Mouse (Mus musculus): ENCODE data around the gene Camk1d. TPM values are rescaled to one million over a fixed set of nuclear protein-coding genes. Genes with fewer than 3 reads are reported as not detected.
"Not testable (repeated sequence)": the region's sequence is repeated elsewhere in the genome, so short reads cannot be mapped to it uniquely, and the experiment has no call there.

The Camk1d gene
- polyA plus RNA-seq, 1 experiment = 13.2 TPM

GRCm38 (mm10) chr2:5605849-5606248 lies 108.5 kb downstream of the Camk1d start:
- TF ChIP-seq POLR2A (IDR thresholded peaks at IDR 0.05; ENCODE audit: control insufficient read depth, extremely low read depth, insufficient read depth, low read length, poor library complexity) (no peak), CTCF (IDR thresholded peaks at IDR 0.05; ENCODE audit: borderline replicate concordance, control insufficient read depth, extremely low read depth, insufficient read depth, low read length, poor library complexity) (no peak)
- DNase-seq = no peak
- no peak overlapping the region for H3K4me3 ChIP-seq (ENCODE audit: control insufficient read depth, insufficient read depth, low read length)
- no peaks in the 10 kb centered on the region for H3K36me3 ChIP-seq (ENCODE audit: control insufficient read depth, insufficient read depth, low read length)
- H3K27ac ChIP-seq (ENCODE audit: control insufficient read depth, insufficient read depth, low read length) = no peak overlapping the region
- 70% methylated on average over 3 of the region's 3 CpGs for WGBS
- H3K27me3 ChIP-seq (ENCODE audit: control insufficient read depth, insufficient read depth, low read length) = no peaks in the 10 kb centered on the region
- H3K4me1 ChIP-seq (replicated peaks; ENCODE audit: control insufficient read depth, insufficient read depth, low read length) = no peaks in the 10 kb centered on the region

GRCm38 (mm10) chr2:5602044-5602443 lies 112.3 kb downstream of the Camk1d start:
- no peak for DNase-seq
- Histone ChIP-seq H3K4me3 (ENCODE audit: control insufficient read depth, insufficient read depth, low read length) (no peak overlapping the region), H3K27me3 (ENCODE audit: control insufficient read depth, insufficient read depth, low read length) (no peaks in the 10 kb centered on the region), H3K27ac (ENCODE audit: control insufficient read depth, insufficient read depth, low read length) (no peak overlapping the region), H3K4me1 (replicated peaks; ENCODE audit: control insufficient read depth, insufficient read depth, low read length) (0 out of 2 replicates have a peak, but pooled peaks cover 3% of the 10 kb centered on the region), H3K36me3 (ENCODE audit: control insufficient read depth, insufficient read depth, low read length) (no peaks in the 10 kb centered on the region)
- TF ChIP-seq POLR2A (IDR thresholded peaks at IDR 0.05; ENCODE audit: control insufficient read depth, extremely low read depth, insufficient read depth, low read length, poor library complexity) = no peak
- TF ChIP-seq CTCF (IDR thresholded peaks at IDR 0.05; ENCODE audit: borderline replicate concordance, control insufficient read depth, extremely low read depth, insufficient read depth, low read length, poor library complexity) = no peak
- 96% methylated on average over 1 of the region's 1 CpGs for WGBS

GRCm38 (mm10) chr2:5601243-5601642 lies 113.1 kb downstream of the Camk1d start:
- DNase-seq; H3K4me3 ChIP-seq (ENCODE audit: control insufficient read depth, insufficient read depth, low read length); H3K4me1 ChIP-seq (replicated peaks; ENCODE audit: control insufficient read depth, insufficient read depth, low read length); H3K27me3 ChIP-seq (ENCODE audit: control insufficient read depth, insufficient read depth, low read length); H3K27ac ChIP-seq (ENCODE audit: control insufficient read depth, insufficient read depth, low read length); H3K36me3 ChIP-seq (ENCODE audit: control insufficient read depth, insufficient read depth, low read length): not testable (repeated sequence)
- 54% methylated on average over 2 of the region's 2 CpGs for WGBS

- H3K36me3 ChIP-seq (ENCODE audit: control insufficient read depth, insufficient read depth, low read length) = no peaks in the 10 kb centered on the region
- H3K27ac ChIP-seq (ENCODE audit: control insufficient read depth, insufficient read depth, low read length) = no peak overlapping the region
- DNase-seq = no peak
- TF ChIP-seq POLR2A (IDR thresholded peaks at IDR 0.05; ENCODE audit: control insufficient read depth, extremely low read depth, insufficient read depth, low read length, poor library complexity) (no peak), CTCF (IDR thresholded peaks at IDR 0.05; ENCODE audit: borderline replicate concordance, control insufficient read depth, extremely low read depth, insufficient read depth, low read length, poor library complexity) (no peak)
- H3K4me1 ChIP-seq (replicated peaks; ENCODE audit: control insufficient read depth, insufficient read depth, low read length) = 0 out of 2 replicates have a peak, but pooled peaks cover 9% of the 10 kb centered on the region
- 93% methylated on average over 8 of the region's 8 CpGs for WGBS
- H3K27me3 ChIP-seq (ENCODE audit: control insufficient read depth, insufficient read depth, low read length) = no peaks in the 10 kb centered on the region
- H3K4me3 ChIP-seq (ENCODE audit: control insufficient read depth, insufficient read depth, low read length) = no peak overlapping the region
Observed at GRCm38 (mm10) chr2:5600183-5600962, 113.9 kb downstream of the Camk1d start.

- H3K36me3 ChIP-seq (ENCODE audit: control insufficient read depth, insufficient read depth, low read length) = no peaks in the 10 kb centered on the region
- DNase-seq = no peak
- no peak overlapping the region for H3K27ac ChIP-seq (ENCODE audit: control insufficient read depth, insufficient read depth, low read length)
- WGBS = 55% methylated on average over 4 of the region's 4 CpGs
- no peaks in the 10 kb centered on the region for H3K27me3 ChIP-seq (ENCODE audit: control insufficient read depth, insufficient read depth, low read length)
- H3K4me1 ChIP-seq (replicated peaks; ENCODE audit: control insufficient read depth, insufficient read depth, low read length) = 0 out of 2 replicates have a peak, but pooled peaks cover 9% of the 10 kb centered on the region
- TF ChIP-seq POLR2A (IDR thresholded peaks at IDR 0.05; ENCODE audit: control insufficient read depth, extremely low read depth, insufficient read depth, low read length, poor library complexity) (no peak), CTCF (IDR thresholded peaks at IDR 0.05; ENCODE audit: borderline replicate concordance, control insufficient read depth, extremely low read depth, insufficient read depth, low read length, poor library complexity) (no peak)
- no peak overlapping the region for H3K4me3 ChIP-seq (ENCODE audit: control insufficient read depth, insufficient read depth, low read length)
Observed at GRCm38 (mm10) chr2:5599713-5600112, 114.6 kb downstream of the Camk1d start.

GRCm38 (mm10) chr2:5598533-5598932 lies 115.8 kb downstream of the Camk1d start:
- Histone ChIP-seq H3K36me3 (ENCODE audit: control insufficient read depth, insufficient read depth, low read length) (no peaks in the 10 kb centered on the region), H3K27me3 (ENCODE audit: control insufficient read depth, insufficient read depth, low read length) (no peaks in the 10 kb centered on the region), H3K4me1 (replicated peaks; ENCODE audit: control insufficient read depth, insufficient read depth, low read length) (0 out of 2 replicates have a peak, but pooled peaks cover 9% of the 10 kb centered on the region), H3K4me3 (ENCODE audit: control insufficient read depth, insufficient read depth, low read length) (no peak overlapping the region), H3K27ac (ENCODE audit: control insufficient read depth, insufficient read depth, low read length) (no peak overlapping the region)
- DNase-seq = no peak
- no peak for TF ChIP-seq POLR2A (IDR thresholded peaks at IDR 0.05; ENCODE audit: control insufficient read depth, extremely low read depth, insufficient read depth, low read length, poor library complexity)
- WGBS = 93% methylated on average over 5 of the region's 5 CpGs

- no peaks in the 10 kb centered on the region for H3K27me3 ChIP-seq (ENCODE audit: control insufficient read depth, insufficient read depth, low read length)
- TF ChIP-seq POLR2A (IDR thresholded peaks at IDR 0.05; ENCODE audit: control insufficient read depth, extremely low read depth, insufficient read depth, low read length, poor library complexity) (no peak), CTCF (IDR thresholded peaks at IDR 0.05; ENCODE audit: borderline replicate concordance, control insufficient read depth, extremely low read depth, insufficient read depth, low read length, poor library complexity) (no peak)
- 22% methylated on average over 12 of the region's 12 CpGs for WGBS
- no peak overlapping the region for H3K27ac ChIP-seq (ENCODE audit: control insufficient read depth, insufficient read depth, low read length)
- DNase-seq = no peak
- H3K36me3 ChIP-seq (ENCODE audit: control insufficient read depth, insufficient read depth, low read length) = no peaks in the 10 kb centered on the region
- 0 out of 2 replicates have a peak, but pooled peaks cover 9% of the 10 kb centered on the region for H3K4me1 ChIP-seq (replicated peaks; ENCODE audit: control insufficient read depth, insufficient read depth, low read length)
- no peak overlapping the region for H3K4me3 ChIP-seq (ENCODE audit: control insufficient read depth, insufficient read depth, low read length)
Observed at GRCm38 (mm10) chr2:5596882-5597281, 117.4 kb downstream of the Camk1d start.
